Comparison of ENCODE assay signal across 1 mouse cellular context in genomic region chr4:141194553-141194952, GRCm38 (mm10).
A peak's percentile ranks its signal among the peaks of the same experiment; 100 is the strongest.
TF ChIP-seq lines count a peak whose summit lies in the region.

No protein-coding gene starts in this region.

TF ChIP-seq in CH12.LX, 34 proteins besides CTCF, POLR2A, EP300 and RAD21 (continued from another document):
- TF ChIP-seq IRF4 (IDR thresholded peaks at IDR 0.05; ENCODE audit: low read depth, low read length) = peak; percentile 95
- TF ChIP-seq USF2 (conservative IDR thresholded peaks at IDR 0.05; ENCODE audit: low read depth, low read length) = no peak
- no peak for TF ChIP-seq SMC3 (IDR thresholded peaks at IDR 0.05; ENCODE audit: low read depth, low read length)
- no peak for TF ChIP-seq SIN3A (IDR thresholded peaks at IDR 0.05; ENCODE audit: low read length)
- no peak for TF ChIP-seq TBP (conservative IDR thresholded peaks at IDR 0.05; ENCODE audit: low read depth, low read length)
TF ChIP-seq in CH12.LX: peak in this region for 7.
